Mouse (Mus musculus) Patski (cell line): ENCODE data around the gene Ostc. TPM values are rescaled to one million over a fixed set of nuclear protein-coding genes. Genes with fewer than 3 reads are reported as not detected.

Experiments used
- ATAC-seq: fragments of 100-300 bp; one replicate; pipeline ENCODE4 v1.8.0; 2021
- CTCF ChIA-PET: fragments of 350-600 bp; sonication (Branson Sonifier 250); formaldehyde crosslinking; loops from one replicate; lab custom pipeline; 2022; ENCODE audit warnings: inconsistent platforms; lab: Charles Lee
- POLR2A ChIA-PET: fragments of 350-600 bp; sonication (Branson Sonifier 250); formaldehyde crosslinking; loops from one replicate; lab custom pipeline; 2022; ENCODE audit warnings: antibody characterized with exemption, inconsistent platforms; lab: Charles Lee
- DNase-seq: peaks from one replicate; pipeline ENCODE4 v3.0.0-alpha.2; 2011; ENCODE audit warnings: low read depth, low spot score
- H3K27me3 ChIP-seq: fragments of 371-371 bp; one replicate; pipeline ENCODE4 v1.5.1; 2021
- CTCF ChIP-seq: fragments of 100-300 bp; IDR thresholded peaks from one replicate; pipeline ENCODE4 v1.5.1; 2021
- in situ Hi-C: fragments of 300-500 bp; cut with MboI; formaldehyde crosslinking; loops from 3 replicates; pipeline ENCODE4 v1.11.1; 2018; ENCODE audit warnings: low pct_unique_long_range_greater_than_20kb, mixed read lengths
- polyA plus RNA-seq: library from polyadenylated mRNA; unstranded; gene quantifications from one replicate; pipeline ENCODE4 v1.2.3, GENCODE M21; 2021

Gene Ostc
- polyA plus RNA-seq, 1 experiment from 2014 or later: 244 TPM

DNA sequence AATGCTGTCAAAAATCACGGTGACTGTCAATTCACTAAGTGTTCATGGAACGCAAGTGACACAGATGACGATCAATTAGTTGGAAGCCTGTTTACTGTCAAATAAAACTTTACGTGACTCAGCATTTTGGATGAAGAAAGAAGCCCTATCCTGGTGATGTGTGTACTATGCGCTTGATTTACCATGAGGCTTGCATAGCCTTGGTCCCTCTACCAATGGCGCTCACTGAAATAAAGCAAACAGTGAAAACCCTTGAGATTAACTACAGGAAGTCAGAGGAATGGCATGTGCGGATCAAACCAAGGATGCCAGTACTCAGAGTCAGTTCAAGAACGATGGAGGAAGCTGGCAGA lies 24.3 kb downstream of the Ostc start:
- peak; percentile 83 for ATAC-seq
- no peak for TF ChIP-seq CTCF
- in situ Hi-C loops: no loop called here
- ChIA-PET POLR2A (no interaction called here), CTCF (no interaction called here)
- DNase-seq: no peak
- H3K27me3 ChIP-seq: no peaks in the 10 kb centered on the region

GRCm38 (mm10) chr3:130684276-130685013 lies 24.8 kb downstream of the Ostc start:
- DNase-seq (no peak), ATAC-seq (no peak)
- no peaks in the 10 kb centered on the region for H3K27me3 ChIP-seq
- in situ Hi-C loops: no loop called here
- no peak for TF ChIP-seq CTCF
- POLR2A ChIA-PET: no interaction called here
- CTCF ChIA-PET: no interaction called here

DNA sequence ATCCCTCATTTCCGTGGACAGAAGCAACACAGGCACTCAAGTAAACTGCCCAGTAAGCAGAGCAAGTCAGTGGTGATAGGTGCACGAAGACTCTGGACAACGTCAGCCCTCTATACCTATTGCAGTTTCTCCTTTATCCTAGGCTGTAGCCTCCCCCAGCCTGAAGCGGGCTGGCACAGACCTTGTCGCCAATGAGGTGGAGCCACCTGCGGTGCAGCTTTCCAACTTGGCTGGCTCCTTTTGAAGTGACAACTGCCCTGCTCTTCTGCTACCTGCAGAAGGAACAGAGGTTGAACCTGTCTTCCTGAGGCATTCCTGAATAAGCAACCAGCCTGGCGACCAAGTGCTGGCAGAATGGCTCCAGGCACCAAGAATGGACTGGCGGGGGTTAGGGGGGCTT lies 25.4 kb downstream of the Ostc start:
- no peak for DNase-seq
- in situ Hi-C loops: no loop called here
- H3K27me3 ChIP-seq: no peaks in the 10 kb centered on the region
- CTCF ChIA-PET: interaction anchor here (1.5 kb wide), 1 partner anchor 563 kb away, joined by 4 read pairs; no protein-coding TSS in a partner anchor
- ATAC-seq: no peak
- TF ChIP-seq CTCF: no peak
- POLR2A ChIA-PET: no interaction called here

DNA sequence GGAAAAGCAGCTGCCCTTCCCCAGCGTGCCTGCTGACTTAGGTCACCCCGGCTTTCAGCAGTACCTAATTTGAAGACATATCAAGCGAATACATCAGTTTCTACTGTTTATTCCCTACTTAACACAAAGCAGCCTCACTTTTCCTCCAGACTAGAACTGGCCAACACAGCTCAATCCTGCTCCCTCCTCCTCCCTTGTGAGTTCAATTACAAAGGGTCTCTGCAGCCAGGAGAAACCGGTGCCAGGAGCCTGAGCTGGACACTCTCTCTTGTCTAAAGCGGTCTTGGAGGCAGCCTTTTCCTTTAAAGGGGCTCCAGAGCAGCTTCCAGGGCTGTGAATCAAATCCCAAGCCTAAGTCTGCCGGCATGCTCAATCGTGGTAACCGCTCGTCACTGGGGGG lies 27.1 kb downstream of the Ostc start:
- ATAC-seq: no peak
- CTCF ChIA-PET: interaction anchor here (1.1 to 1.7 kb wide), 4 partner anchors 10 to 561 kb away, joined by 3 to 7 read pairs (median 5); no protein-coding TSS in a partner anchor
- TF ChIP-seq CTCF: no peak
- in situ Hi-C loops: no loop called here
- POLR2A ChIA-PET: interaction anchor here (0.6 kb wide), 1 partner anchor 438 kb away, joined by 3 read pairs; no protein-coding TSS in a partner anchor
- no peaks in the 10 kb centered on the region for H3K27me3 ChIP-seq
- DNase-seq: no peak

DNA sequence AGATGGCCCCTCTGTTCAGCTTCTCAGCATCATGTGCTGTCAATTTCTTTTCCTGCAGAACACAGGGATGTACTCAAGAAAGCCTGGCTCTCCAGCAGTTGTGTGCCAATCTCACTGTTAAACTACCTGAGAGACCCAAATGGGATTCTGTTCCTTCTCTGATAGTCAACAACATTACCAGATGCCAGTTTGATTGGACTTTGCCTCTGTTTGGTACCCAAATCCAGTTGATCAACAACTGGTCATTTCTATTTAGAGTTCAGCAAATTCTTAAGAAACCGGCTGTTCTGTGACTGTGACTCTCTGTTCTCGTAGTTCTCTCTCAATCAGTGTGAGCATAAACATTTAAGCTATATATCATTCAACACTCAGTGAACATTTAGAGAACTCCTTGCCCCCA lies 28.0 kb downstream of the Ostc start:
- H3K27me3 ChIP-seq: no peaks in the 10 kb centered on the region
- no peak for TF ChIP-seq CTCF
- no peak for ATAC-seq
- in situ Hi-C loops: no loop called here
- ChIA-PET POLR2A (interaction anchor here (0.5 kb wide), 1 partner anchor 758 kb away, joined by 6 read pairs; no protein-coding TSS in a partner anchor), CTCF (interaction anchor here (1.4 to 1.7 kb wide), 2 partner anchors 9 to 13 kb away, joined by 6 to 7 read pairs; no protein-coding TSS in a partner anchor)
- DNase-seq: no peak

DNA sequence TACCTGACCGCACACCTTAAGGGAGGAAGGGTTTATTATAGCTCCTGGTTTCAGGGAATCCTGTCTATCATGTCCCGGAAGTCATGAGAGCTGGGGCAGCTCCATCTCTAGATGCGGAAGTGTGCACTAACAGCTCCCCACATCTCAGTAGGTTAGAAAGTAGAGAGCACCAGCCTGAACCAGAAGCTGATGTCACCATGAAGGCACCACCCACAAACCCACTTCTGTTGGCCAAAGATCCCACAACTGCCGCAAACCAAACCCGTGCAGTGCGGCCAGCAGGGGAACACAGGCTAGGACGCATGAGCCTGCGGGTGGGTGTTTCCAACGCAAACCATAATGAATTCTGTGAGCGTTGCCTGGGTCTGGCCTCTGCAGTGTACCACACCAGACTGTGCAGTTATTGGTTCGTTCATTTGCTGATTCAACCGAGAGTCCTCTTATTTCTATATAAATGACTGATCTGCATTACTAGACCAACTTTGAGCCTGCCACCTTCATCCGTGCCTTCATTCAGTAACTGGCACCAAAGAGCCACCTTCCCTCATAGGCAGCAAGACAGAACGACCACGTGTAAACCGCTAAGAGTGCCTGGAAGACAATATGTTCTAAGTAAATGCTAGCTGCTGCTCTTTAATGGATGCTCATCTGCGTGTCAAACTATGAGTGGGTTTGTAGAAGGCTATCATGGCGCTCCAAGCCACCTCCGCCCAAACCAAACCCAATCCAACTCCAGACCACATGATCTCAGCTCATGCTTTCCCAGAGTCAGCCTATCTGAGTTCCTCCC lies 31.4 kb downstream of the Ostc start:
- ChIA-PET POLR2A (no interaction called here), CTCF (interaction anchor here (1.0 to 1.6 kb wide), 4 partner anchors 11 to 70 kb away, joined by 3 to 5 read pairs (median 4); no protein-coding TSS in a partner anchor)
- TF ChIP-seq CTCF: no peak
- in situ Hi-C loops: no loop called here
- H3K27me3 ChIP-seq: no peaks in the 10 kb centered on the region
- ATAC-seq (no peak), DNase-seq (no peak)

- no peak for DNase-seq
- ChIA-PET POLR2A (no interaction called here), CTCF (interaction anchor here (1.6 kb wide), 1 partner anchor 10 kb away, joined by 7 read pairs; no protein-coding TSS in a partner anchor)
- no peaks in the 10 kb centered on the region for H3K27me3 ChIP-seq
- TF ChIP-seq CTCF: no peak
- no peak for ATAC-seq
- in situ Hi-C loops: no loop called here
Measured at GRCm38 (mm10) chr3:130671291-130671690, 38.0 kb downstream of the Ostc start.

DNA sequence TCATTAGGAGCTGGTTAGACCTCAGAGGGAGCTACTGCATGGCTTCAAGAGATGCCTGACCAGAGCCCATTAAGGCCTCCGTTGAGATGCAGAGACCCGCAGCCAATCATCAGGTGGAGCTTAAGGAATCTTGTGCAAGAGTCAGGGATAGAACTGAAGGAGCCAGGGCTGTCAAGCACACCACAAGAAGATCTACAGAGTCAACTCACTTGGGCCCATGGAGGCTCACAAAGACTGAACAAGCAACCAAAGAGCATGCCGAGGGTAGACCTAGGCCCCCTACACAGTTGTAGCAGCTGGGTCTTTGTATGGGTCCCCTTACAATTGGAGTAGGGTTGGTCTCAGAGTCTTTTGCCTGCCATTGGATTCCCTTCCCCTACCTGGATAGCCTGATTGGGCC lies 46.7 kb downstream of the Ostc start:
- ChIA-PET CTCF (no interaction called here), POLR2A (no interaction called here)
- ATAC-seq (no peak), DNase-seq (no peak)
- no peak for TF ChIP-seq CTCF
- H3K27me3 ChIP-seq: no peaks in the 10 kb centered on the region
- in situ Hi-C loops: no loop called here

- no peak for TF ChIP-seq CTCF
- ChIA-PET POLR2A (no interaction called here), CTCF (no interaction called here)
- no peak for DNase-seq
- no peaks in the 10 kb centered on the region for H3K27me3 ChIP-seq
- ATAC-seq: no peak
- in situ Hi-C loops: no loop called here
Measured at GRCm38 (mm10) chr3:130660619-130661018, 48.6 kb downstream of the Ostc start.

DNA sequence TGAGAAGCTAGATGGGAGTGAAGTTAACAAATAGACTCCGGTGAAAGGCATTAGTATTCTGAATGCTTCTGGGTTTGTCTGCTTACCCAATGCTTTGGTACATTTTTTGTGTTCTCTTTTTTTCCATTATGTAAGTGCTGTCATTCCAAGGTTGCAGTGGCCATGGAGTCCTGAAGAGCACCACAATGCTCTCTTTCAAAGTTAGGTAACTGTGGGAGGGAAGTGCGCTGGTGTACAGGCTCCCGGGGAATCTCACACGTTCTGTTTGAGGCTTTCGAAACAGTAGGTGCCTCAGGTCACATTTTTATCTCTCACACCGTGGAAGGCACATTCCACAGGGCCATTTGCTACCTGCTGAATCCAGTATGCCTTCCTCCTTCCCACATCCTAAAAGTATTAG lies 59.7 kb downstream of the Ostc start:
- in situ Hi-C loops: no loop called here
- peaks cover 2% of the 10 kb centered on the region for H3K27me3 ChIP-seq
- DNase-seq (no peak), ATAC-seq (no peak)
- ChIA-PET POLR2A (no interaction called here), CTCF (interaction anchor here (0.7 to 1.4 kb wide), 2 partner anchors 11 to 15 kb away, joined by 3 read pairs; no protein-coding TSS in a partner anchor)
- TF ChIP-seq CTCF: no peak
